Mouse (Mus musculus) lung, adult 2 months (tissue): ENCODE data around the gene Amph. TPM values are rescaled to one million over a fixed set of nuclear protein-coding genes. Genes with fewer than 3 reads are reported as not detected.

Experiments used
- DNase-seq: peaks from one replicate; pipeline ENCODE4 v3.0.0; 2022
- H3K4me1 ChIP-seq: fragments of 200-500 bp; 2 replicates; pipeline ENCODE4 v1.6.1; 2011; ENCODE audit warnings: low read length; ENCODE audit not compliant: control insufficient read depth, insufficient read depth
- H3K4me3 ChIP-seq: fragments of 200-500 bp; replicated peaks from 2 replicates; pipeline ENCODE3; 2011; ENCODE audit warnings: low read depth, mild to moderate bottlenecking, control low read depth, low read length; ENCODE audit errors: extremely low read depth
- CTCF ChIP-seq: fragments of 200-500 bp; IDR thresholded peaks from 2 replicates; pipeline ENCODE4 v1.5.1; 2011; ENCODE audit warnings: mild to moderate bottlenecking, low read length, control low read depth; ENCODE audit not compliant: insufficient read depth
- POLR2A ChIP-seq: fragments of 200-500 bp; IDR thresholded peaks from 2 replicates; pipeline ENCODE4 v1.6.1; 2011; ENCODE audit warnings: low read depth, mild to moderate bottlenecking, control low read depth, low read length, borderline replicate concordance; ENCODE audit errors: extremely low read depth
- WGBS: fragments of 180-500 bp; shearing (Covaris S2); methylation state at CpG from one replicate; pipeline ENCODE4 v1.1.7; 2018; 5-methylcytosine and 5-hydroxymethylcytosine counted together
- polyA plus RNA-seq: library from polyadenylated mRNA; depleted of rRNA; stranded (reverse); fragments of >200 nt; gene quantifications from 2 replicates; pipeline ENCODE4 v1.2.3, GENCODE M21; 2012

Gene Amph
- polyA plus RNA-seq, 1 experiment: 14.3 TPM

- H3K4me1 ChIP-seq: no peaks in the 10 kb centered on the region
- no peak overlapping the region for H3K4me3 ChIP-seq
- no peak for DNase-seq
- TF ChIP-seq POLR2A: no peak
- TF ChIP-seq CTCF: no peak
- 29% methylated on average over 4 of the region's 4 CpGs for WGBS
Measured at GRCm38 (mm10) chr13:19133833-19134232, 185.8 kb downstream of the Amph start.

GRCm38 (mm10) chr13:19137212-19137611 lies 189.2 kb downstream of the Amph start:
- DNase-seq: no peak
- H3K4me1 ChIP-seq: no peaks in the 10 kb centered on the region
- no peak overlapping the region for H3K4me3 ChIP-seq
- 67% methylated on average over 7 of the region's 7 CpGs for WGBS
- TF ChIP-seq POLR2A (no peak), CTCF (no peak)

DNA sequence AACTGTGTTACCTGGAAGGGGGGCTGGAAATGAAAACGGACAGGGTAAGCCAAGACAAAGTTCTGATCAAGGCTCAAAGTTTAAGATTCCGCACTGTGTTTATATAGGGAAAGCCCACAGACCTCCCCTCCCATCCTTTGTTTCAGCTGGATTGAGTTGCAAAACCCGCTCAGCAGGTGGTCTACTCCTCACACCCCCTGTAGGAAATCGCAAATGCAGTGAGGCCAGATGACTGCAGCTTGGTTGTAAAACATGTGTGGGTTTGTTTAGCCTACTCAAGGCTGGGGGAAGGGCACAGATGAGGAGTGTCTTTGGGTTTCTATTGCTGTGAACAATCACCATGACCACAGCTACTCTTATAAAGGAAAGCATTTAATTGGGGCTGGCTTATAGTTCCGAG lies 189.9 kb downstream of the Amph start:
- DNase-seq: no peak
- H3K4me3 ChIP-seq: no peak overlapping the region
- 47% methylated on average over 5 of the region's 5 CpGs for WGBS
- H3K4me1 ChIP-seq: no peaks in the 10 kb centered on the region
- TF ChIP-seq CTCF: no peak
- no peak for TF ChIP-seq POLR2A

DNA sequence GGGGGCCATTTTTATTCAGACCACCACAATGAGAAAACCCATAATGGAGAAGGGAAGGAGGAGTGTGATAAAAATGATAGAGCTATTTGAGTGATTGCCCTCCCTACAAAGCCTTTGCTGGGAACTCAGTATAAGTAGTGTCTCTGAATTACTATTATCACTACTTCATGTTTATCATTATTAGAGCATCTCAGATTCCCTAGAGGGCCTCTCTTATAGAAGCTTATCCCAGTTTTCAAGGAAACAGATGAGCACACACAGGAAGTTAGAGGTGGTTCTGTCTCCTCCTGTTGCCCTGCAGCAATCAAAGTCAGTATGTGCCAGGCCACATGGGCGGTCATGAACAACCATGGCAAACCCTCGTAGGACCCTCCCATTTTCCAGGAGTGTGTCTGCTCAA lies 190.5 kb downstream of the Amph start:
- DNase-seq: no peak
- H3K4me3 ChIP-seq: no peak overlapping the region
- no peaks in the 10 kb centered on the region for H3K4me1 ChIP-seq
- TF ChIP-seq CTCF: no peak
- no peak for TF ChIP-seq POLR2A
- WGBS: 87% methylated on average over 2 of the region's 2 CpGs

DNA sequence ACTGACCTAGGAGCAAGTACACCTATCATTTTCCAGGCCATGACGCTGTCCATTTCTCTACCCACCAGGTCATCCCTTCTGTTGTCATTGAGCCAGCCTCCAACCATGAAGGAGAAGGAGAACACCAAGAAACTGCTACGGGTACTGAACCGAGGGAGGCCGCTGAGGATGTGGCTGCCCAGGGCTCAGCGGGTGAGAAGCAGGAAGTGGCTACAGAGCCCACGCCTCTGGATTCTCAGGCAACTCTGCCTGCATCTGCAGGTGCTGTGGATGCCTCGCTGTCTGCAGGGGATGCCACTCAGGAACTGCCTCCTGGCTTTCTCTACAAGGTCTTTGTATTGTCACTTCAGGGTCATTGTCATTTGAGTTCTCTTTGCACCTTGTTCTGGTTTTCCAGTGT lies 191.1 kb downstream of the Amph start:
- no peak overlapping the region for H3K4me3 ChIP-seq
- 73% methylated on average over 7 of the region's 7 CpGs for WGBS
- no peak for DNase-seq
- no peak for TF ChIP-seq POLR2A
- no peak for TF ChIP-seq CTCF
- no peaks in the 10 kb centered on the region for H3K4me1 ChIP-seq

- Histone ChIP-seq H3K4me3 (no peak overlapping the region), H3K4me1 (no peaks in the 10 kb centered on the region)
- WGBS: 58% methylated on average over 1 of the region's 1 CpGs
- DNase-seq: no peak
- TF ChIP-seq POLR2A (no peak), CTCF (no peak)
Measured at GRCm38 (mm10) chr13:19139771-19140170, 191.8 kb downstream of the Amph start.

- 65% methylated on average over 3 of the region's 3 CpGs for WGBS
- Histone ChIP-seq H3K4me3 (no peak overlapping the region), H3K4me1 (no peaks in the 10 kb centered on the region)
- DNase-seq: no peak
- no peak for TF ChIP-seq CTCF
- no peak for TF ChIP-seq POLR2A
Measured at GRCm38 (mm10) chr13:19143766-19144165, 195.8 kb downstream of the Amph start.

- H3K4me3 ChIP-seq: no peak overlapping the region
- H3K4me1 ChIP-seq: no peaks in the 10 kb centered on the region
- TF ChIP-seq CTCF (no peak), POLR2A (no peak)
- DNase-seq: no peak
- WGBS: 87% methylated on average over 3 of the region's 3 CpGs
Measured at GRCm38 (mm10) chr13:19147468-19147867, 199.5 kb downstream of the Amph start.

DNA sequence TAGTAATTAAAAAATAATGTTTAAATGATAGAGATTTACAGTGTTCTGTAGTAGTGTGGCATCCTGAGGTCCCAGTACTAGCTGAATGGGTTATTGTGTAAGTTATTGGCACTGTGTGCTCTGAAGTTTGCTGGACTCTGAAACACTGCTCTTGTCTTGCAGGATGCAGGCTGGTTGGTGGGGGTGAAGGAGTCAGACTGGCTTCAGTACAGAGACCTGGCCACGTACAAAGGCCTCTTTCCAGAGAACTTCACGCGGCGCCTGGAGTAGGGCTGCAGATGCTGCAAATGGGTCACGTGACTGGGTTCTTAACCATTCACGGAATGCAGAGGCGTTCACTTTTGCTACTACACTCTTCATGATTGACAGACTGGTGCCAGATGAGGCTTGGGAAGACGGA lies 201.6 kb downstream of the Amph start:
- no peak overlapping the region for H3K4me3 ChIP-seq
- no peak for TF ChIP-seq CTCF
- TF ChIP-seq POLR2A: no peak
- WGBS: 79% methylated on average over 8 of the region's 8 CpGs
- no peak for DNase-seq
- no peaks in the 10 kb centered on the region for H3K4me1 ChIP-seq

GRCm38 (mm10) chr13:19150438-19151301 lies 202.7 kb downstream of the Amph start:
- Histone ChIP-seq H3K4me1 (no peaks in the 10 kb centered on the region), H3K4me3 (no peak overlapping the region)
- no peak for DNase-seq
- WGBS: 80% methylated on average over 12 of the region's 12 CpGs
- no peak for TF ChIP-seq CTCF
- TF ChIP-seq POLR2A: no peak
